Mouse (Mus musculus): ENCODE measurements around the gene Kcmf1.
"Not testable (repeated sequence)": the region's sequence is repeated elsewhere in the genome, so short reads cannot be mapped to it uniquely, and the experiment has no call there.

The Kcmf1 gene

DNA sequence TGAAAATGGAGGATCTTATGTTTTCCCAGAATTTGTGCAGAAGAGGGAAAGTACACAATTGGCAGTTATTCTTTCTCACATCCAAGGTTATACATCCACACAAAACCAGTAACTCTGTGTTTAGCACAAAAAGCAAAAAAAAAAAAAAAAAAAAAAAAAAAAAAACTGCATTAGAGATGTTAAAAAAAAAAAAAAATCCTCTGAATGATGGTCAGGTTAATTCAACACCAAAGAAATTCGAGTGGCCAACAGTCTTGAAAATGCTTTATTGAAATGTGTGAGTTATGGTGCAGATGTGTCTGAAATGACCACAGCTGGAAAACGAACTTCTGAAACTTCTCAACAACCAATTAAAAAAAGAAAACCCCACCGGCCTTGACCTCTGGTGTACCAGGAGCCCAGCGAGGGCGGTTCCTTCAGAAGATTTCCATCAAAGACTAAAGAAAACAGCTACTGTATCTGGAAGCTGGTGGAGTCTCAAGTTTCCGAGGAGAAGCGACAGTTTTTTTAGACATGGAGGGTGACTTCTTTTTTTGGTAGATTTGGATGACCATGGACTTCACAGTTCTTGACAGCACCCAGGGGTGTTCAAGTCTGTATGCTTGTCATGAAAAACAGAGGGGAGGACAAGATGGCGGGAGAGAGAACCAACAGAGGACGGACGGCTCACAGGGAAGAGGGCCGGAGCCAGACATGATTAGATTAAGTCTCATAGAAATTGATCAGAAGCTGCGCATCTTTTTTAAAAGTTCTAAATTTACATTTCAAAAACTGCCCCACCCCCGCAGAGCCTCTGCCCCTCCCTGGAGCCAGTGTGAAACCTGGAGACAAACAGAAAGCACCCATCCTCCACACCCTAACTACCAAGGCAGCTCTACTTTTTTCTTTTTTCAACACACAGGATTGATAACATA, 58.7 kb downstream of the Kcmf1 start:
- no peak for DNase-seq

DNA sequence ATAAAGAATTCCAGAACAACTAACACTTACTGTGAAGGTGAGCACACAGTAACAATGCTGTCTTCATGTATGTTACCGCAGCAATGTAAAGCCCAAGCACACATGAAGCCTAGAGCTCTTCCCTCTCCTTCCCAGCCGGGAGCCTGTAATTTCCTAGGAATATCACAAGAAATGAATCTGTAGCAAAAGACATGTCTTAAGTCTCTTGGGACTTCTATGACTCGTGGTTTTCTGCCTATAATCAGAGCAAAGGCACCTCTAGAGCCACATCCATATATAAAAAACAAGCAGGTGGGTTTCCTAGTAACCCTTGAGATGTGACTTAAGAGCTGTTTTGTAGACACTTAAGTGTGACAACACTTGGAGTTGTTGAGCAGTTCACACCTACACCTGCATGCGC, 62.0 kb downstream of the Kcmf1 start:
- DNase-seq, result no peak

DNA sequence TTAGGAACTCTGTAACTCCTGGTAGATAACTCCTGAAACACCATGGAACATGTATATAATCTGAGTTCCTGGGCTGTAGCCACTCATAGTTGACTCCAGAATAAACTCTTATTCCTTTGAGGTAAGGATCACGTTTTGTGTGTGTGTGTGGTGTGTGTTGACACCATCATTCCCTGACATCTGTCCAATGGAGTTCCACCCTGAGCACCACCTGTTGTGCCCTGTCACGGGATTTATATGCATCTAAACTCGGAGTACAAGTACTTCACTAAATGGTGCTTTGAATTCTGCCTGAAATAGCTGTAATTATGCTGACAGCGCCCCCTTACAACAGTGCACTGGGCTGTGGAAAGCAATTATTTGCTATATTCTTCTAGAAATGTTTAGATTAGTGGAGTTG, 65.3 kb downstream of the Kcmf1 start:
- no peak for DNase-seq

DNA sequence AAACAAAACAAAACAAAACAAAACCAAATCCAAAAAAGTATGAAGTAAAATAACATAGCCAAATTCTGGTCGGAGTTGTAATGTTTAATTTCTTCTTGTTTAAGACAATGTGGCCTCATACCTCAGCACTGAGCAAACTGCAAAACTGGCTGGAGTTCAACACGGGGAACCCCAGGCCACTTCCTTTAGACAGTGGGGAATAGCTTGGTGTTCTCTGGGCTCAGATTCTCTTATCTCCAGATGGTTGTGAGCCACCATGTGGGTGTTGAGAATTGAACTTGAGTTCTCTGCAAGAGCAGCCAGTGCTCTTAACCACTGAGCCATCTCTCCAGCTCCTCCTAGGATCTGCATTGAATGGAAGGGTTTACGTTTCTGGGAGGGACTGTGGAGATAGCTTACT, 67.9 kb downstream of the Kcmf1 start:
- DNase-seq, result no peak

DNA sequence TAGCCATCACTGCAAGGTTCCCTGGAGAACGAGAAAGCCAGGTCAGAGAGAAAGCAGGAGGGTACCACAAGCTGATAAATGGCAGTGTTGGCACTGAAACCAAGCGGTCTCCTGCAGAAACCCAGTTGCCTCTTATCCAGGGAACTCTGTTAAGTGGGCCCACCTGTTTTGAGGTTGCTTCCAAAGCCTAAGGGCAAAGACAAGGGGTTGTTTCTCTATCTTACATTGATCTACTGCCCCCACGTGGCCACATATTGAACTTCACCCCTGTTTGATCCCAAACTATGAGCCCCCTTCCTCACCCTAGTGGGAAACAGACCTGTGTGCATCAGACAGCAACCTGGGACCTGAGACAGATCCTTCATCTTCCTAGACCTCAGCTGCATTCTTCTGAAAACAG, 68.5 kb downstream of the Kcmf1 start:
- DNase-seq, result peak; percentile 66

DNA sequence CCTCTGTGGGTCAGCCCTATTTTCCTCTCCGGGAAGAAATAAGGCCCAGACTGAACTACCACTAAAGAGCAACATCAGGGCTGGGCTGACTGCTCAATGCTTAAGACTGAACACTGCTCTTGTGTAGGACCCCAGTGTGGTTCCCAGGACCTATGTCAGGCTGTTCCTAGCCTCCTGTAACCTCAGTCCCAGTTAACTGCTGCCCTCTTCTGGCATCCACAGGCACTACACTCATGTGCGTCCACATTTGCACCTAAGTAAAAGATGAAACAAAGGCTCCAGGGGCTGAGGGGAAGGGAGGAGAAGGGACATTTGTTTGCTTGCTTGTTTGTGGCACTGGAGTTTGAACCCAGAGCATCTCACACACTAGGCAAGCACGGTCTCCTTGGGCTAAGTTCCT, 70.9 kb downstream of the Kcmf1 start:
- DNase-seq, result no peak

DNA sequence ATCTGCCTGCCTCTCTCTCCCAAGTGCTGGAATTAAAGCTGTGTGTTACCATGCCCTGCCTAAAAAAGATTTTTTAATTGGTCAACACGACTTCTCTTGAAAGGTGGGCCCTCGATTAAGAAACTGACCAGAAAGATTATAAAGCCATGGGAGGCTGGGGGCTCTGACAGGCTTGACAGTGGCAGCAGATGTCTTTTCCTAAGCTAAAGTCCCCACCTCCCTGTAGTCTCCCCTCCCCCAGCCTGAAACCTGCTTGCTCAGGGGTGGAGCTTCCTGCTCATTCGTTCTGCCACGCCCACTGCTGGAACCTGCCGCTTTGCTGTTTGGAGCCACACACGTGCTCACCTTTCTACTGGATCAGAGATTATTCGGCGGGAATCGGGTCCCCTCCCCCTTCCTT, 71.7 kb downstream of the Kcmf1 start:
- DNase-seq, result not testable (repeated sequence)

DNA sequence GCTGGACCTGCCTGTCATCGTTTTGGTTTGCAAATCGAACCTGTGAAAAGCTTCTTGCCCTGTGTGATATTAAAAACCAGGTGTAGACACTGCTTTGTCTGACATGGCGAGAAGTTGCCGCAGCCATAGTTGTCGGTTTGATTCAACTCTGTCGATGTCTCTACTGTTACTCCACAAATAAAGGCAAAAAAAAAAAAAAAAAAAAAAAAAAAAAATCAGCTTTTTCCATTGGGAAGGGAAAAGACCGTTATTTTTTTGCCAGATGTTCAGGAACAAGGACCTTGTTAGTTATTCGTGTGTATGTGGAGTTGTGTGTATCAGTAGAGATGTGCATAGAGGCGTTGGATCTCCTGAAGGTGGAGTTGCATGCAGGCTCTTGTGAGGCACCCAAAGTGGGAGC, 74.0 kb downstream of the Kcmf1 start:
- no peak for DNase-seq

DNA sequence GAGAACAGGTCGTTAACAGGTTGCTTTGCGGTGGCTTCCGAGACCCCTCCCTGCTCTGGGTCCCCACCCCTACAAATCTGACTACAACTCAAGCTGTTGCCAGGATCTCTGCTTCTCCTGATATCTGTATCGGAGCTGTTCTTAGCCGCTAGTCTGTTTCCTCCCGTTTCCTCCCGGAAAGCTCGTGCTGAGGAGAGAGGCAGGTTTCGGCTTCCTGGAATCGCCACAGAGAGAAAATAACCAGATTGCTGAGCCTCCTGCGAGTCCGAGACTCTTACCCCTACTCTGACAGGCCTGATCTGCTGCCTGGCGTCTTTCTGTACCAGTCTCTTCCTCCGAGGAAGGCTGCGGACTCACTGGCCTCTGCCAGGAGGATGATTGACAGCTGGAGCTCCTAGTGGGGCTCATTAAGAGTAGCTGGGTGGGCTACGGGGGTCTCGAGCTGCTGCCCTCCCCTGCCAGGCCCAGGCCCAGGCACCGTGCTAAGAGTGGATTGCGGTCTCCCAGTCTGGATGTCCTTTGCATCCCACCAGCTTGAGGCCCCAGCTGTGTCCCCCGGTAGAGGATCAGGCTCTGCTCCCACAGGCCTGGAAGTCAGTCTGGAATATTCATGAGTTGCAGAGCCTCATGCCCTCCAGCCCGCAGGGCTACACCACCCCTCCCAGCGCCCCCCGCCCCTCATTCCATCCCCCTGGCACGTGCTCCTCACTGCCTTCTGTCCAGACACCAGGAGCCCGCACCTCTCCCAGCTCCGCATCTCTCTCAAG, 74.6 kb downstream of the Kcmf1 start:
- DNase-seq, result no peak

DNA sequence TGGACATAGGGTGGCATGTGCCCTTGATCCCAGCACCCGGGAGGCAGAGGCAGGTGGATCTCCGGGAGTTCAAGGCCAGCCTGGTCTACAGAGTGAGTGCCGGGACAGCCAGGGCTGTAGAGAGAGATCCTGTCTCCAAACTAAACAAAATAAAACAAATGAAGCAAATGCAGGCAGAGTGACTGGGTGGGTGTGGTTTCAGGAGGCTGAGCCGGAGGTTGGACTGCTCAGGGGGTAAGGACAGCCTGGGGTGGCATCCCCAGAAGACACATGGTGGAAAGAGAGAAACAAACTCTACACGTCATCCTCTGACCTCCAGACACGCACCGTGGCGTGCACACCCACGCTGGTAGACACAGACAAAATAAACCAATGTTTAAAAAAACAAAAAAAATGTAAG, 86.3 kb downstream of the Kcmf1 start:
- no peak for DNase-seq

DNA sequence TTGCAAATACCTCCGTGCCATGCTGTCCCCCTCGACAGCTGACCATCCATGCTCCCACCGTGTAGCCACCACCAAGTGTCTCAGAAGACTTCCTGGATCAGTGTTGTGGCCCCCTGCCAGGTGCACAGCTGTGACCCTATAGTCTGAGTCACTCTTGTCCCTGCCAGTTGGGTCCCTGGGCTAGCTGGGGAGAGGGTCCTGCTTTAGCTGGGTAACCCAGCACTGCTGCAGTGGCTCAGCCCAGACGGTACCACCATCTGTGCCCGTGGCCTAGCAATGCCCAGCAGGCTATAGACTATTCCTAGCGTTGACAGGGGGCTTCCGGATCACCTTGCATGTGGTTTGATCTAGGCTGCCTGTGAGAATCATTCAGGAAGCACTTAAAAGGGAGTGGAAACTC, 89.5 kb downstream of the Kcmf1 start:
- no peak for DNase-seq

DNA sequence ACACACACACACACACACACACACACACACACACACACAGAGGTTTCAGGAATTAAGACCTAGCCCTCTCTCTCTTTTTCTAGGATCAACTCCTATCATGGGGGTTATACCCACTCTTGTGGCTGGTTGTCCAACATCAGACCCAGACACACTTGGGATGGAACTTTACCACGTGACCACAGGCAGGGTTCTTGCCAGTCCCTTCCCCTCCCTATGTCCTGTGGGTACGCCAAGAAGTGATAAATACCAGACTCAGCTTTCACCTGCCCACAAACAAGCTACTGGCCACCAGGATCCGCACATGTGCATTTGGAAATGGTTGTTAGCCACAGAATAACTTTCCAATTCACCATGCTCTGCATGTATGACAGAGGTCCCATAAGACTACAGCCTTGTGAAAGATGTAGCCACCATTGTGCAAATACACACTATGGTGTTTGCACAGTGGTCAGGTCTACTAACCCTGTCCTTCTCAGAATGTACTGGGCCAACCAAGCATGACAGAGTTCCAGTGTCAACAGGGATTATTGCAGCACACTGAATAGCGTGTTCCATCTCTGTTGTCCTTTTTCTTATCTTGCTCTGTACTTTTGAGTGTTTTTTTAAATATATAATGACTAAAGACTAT, 90.1 kb downstream of the Kcmf1 start:
- no peak for DNase-seq

DNA sequence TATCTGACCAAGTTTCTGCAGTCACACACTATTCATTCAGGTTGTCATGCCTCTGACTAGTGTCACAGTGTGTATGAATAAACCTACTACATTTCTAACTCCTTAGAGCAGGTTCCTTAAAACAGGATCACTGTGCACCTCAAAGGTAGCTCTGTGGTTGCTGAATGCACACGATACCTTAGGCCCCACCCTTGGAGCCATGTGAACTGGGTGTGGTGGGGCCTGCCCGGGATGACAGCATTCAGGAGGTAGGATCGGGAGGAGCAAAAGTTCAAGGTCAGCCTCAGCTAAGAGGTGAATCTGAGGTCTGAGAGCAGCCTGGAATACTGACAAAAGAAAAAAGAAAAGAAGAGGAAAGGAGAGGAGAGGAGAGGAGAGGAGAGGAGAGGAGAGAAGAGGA, 91.4 kb downstream of the Kcmf1 start:
- DNase-seq, result no peak

DNA sequence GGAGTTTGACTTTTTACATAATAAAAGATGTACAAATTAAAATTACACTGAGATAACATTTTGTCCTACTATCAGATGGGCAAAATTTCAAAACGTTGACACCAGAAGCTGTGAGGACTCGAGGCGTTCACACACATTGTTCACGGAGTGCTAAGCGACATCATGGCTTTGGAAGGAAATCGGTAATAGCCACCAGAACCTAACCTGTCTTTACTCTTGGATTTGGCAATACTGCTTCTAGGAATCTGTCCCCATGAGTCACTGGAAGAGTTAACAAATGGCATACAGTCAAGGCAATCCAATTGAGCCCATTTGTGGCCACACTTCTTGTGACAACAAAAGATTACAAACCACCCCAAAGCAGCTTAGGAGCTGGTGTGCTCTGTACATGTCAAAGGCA, 96.1 kb downstream of the Kcmf1 start:
- DNase-seq, result no peak

DNA sequence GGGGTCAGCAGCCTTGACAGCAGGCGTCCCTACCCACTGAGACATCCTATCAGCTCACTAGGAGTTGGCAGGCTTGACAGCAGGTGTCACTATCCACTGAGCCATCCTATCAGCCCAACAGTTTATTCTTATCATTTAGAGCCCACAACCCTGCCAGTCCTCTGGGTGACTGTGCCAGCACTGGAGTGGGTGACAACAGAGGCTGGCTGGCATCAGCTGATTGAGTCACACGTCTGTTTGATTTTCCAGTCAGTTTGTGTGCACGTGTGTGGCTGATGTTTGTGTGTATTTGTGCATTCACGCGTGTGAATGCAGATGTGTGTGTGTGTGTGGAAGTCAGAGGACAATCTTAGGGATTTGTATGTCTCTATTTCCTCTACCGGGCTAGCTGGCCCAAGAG, 97.7 kb downstream of the Kcmf1 start:
- DNase-seq, result no peak

DNA sequence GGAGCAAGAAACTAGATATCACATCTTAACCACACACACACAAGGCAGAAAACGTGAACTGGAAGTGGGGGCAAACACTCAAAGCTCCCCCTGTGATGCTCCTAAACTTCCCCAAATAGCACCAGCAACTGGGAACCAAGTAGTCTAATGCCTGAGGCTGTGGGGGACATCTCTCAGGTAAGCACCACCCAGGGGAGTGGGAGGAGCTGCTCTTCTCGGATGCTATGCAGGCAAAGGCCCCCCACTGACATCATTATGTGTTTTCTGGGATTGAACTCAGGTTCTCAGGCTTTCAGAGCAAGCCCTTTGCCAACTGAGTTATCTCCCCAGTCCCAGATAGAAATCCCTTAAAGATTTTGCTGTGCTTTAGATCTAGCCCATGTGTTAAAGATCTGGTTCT, 99.1 kb downstream of the Kcmf1 start:
- DNase-seq, result no peak

DNA sequence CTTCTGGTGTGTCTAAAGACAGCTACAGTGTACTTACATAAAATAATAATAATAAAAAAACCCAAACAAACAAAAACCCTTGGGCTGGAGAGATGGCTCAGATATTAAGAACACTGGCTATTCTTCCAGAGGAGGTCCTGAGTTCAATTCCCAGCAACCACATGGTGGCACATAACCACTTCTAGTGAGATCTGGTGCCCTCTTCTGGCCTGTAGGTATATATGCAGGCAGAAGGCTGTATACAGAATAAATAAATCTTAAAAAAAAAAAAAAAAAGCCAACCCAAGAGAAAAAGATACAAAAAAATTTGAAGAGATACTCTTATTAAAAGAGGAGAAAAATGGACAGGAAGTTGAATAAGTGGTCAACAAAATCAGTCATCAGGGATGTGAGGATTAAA, 102.0 kb downstream of the Kcmf1 start:
- DNase-seq, result no peak

DNA sequence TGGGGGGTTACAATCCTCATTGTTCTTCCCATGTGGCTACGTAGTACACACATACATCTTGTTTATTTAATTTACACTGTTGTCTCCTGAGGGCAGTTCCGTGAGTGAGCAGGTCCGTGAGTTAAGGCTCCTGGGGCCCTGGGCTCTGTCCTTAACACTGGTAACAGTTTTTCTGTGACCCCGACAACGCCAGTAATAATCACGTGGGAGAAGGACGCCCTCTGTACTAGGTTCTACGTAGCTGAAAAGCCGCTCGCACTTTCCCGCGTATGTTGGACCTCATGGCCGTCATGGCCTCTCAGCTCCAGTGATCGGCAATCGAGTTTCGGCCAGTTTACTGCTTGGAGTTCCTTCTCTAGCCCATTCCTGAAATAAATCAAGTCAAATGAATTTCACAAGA, 104.3 kb downstream of the Kcmf1 start:
- DNase-seq, result no peak

DNA sequence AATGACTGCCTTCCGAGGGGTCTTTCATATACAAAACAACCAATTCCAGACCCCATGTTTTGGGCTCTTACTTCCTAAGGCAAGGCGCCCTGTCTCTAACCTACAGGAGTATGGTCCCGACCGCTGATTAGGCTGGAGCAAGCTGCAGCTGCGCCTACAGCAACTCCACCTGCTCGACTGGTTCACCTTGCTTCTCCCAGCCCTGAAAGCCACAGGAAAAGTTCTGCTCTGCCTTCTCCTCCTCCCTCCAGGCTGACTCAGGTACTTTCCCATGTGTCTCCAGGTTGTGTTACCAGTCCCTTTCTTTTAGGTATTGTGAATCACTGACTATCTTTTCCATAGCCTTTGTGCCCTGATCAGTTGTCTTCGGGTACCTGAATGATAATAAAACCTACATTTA, 104.9 kb downstream of the Kcmf1 start:
- no peak for DNase-seq

DNA sequence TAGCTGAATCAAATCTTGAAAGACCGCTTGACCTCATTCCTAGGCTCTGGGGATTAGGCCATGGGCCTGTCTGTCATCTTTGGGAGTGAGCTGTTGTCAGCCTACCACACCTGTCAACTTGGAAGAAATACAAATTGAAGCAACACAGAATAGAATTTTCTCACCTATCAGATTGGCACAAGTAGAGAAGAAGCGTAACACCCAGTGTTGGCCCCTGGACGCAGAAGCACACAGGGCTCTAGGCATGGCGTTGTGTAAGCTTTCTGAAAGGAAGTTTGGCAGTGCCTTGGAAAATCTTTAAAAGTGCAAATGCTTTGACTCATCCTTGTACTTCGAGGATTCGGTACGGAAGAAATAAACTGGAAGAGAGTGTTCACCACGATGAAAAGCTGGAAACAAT, 107.1 kb downstream of the Kcmf1 start:
- no peak for DNase-seq
